Mouse (Mus musculus) layer of hippocampus, adult 2 months (tissue): ENCODE data around the gene Snrnp35. TPM values are rescaled to one million over a fixed set of nuclear protein-coding genes. Genes with fewer than 3 reads are reported as not detected.
A peak's percentile ranks its signal among the peaks of the same experiment; 100 is the strongest.
"Not testable (repeated sequence)": the region's sequence is repeated elsewhere in the genome, so short reads cannot be mapped to it uniquely, and the experiment has no call there.

Experiments used
- DNase-seq, 2 experiments: peaks; one replicate each; pipeline ENCODE4 v3.0.0; 2022; ENCODE audit warnings: low spot score in 2 of 2
- H3K27ac ChIP-seq: fragments of 200-600 bp; 2 replicates; pipeline ENCODE4 v1.8.1; 2022
- H3K4me3 ChIP-seq: fragments of 200-600 bp; 2 replicates; pipeline ENCODE4 v1.8.1; 2022; ENCODE audit warnings: mild to moderate bottlenecking
- CTCF ChIP-seq: fragments of 200-600 bp; conservative IDR thresholded peaks from 2 replicates; pipeline ENCODE4 v1.8.1; 2022; ENCODE audit warnings: antibody characterized with exemption, mild to moderate bottlenecking, moderate library complexity
- total RNA-seq, 2 experiments: library from RNA; stranded (reverse); gene quantifications; 2 replicates each; pipeline ENCODE4 v1.2.3; 2021

Snrnp35 gene
- total RNA-seq, 2 experiments from 2014 or later, result 25.7 to 25.9 TPM

- Histone ChIP-seq H3K4me3 (no peak overlapping the region), H3K27ac (peak overlapping the region; percentile 77)
- TF ChIP-seq CTCF, result no peak
- no peak for DNase-seq
These were observed 32.9 kb upstream of the Snrnp35 start for GRCm38 (mm10) chr5:124450051-124450450.

DNA sequence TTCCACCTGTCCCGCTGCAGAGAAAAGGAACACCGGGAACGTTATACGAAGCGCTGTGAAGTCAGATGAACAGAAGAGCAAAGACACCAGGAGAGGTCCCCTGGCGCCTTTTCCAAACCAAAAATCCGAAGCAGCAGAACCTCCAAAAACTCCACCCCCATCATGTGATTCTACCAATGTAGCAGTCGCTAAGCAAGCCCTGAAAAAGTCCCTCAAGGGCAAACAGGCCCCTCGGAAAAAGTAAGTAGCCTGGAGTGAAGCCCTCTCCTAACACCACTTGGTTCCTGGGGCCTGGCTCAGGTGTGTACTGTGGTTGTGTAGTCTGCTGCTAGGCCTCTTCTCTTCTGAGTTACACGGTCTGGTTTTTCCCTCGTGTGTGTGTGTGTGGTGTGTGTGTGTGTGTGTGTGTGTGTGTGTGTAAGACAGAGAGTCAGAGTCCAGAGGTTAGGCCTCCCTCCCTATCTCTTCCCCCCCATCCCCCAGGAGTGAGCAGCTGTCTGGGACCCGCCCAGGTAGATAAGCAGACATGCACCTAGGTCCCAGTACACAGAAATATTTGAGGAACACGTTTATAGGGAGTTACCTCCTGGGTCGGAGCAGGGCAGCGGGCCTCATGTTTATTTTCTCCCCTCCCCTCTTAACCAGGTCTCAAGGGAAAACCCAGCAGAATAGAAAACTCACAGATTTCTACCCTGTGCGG lies 32.1 kb upstream of the Snrnp35 start:
- no peak for TF ChIP-seq CTCF
- Histone ChIP-seq H3K27ac (peak overlapping the region; percentile 97), H3K4me3 (no peak overlapping the region)
- DNase-seq, result no peak

GRCm38 (mm10) chr5:124452494-124453228 lies 30.3 kb upstream of the Snrnp35 start:
- H3K4me3 ChIP-seq, result peak overlapping the region; percentile 27; the same call in 1 of the 2 replicates
- peak in 1 of 2 experiments; percentile 57 for DNase-seq
- H3K27ac ChIP-seq, result peak overlapping the region; percentile 97
- TF ChIP-seq CTCF, result no peak

DNA sequence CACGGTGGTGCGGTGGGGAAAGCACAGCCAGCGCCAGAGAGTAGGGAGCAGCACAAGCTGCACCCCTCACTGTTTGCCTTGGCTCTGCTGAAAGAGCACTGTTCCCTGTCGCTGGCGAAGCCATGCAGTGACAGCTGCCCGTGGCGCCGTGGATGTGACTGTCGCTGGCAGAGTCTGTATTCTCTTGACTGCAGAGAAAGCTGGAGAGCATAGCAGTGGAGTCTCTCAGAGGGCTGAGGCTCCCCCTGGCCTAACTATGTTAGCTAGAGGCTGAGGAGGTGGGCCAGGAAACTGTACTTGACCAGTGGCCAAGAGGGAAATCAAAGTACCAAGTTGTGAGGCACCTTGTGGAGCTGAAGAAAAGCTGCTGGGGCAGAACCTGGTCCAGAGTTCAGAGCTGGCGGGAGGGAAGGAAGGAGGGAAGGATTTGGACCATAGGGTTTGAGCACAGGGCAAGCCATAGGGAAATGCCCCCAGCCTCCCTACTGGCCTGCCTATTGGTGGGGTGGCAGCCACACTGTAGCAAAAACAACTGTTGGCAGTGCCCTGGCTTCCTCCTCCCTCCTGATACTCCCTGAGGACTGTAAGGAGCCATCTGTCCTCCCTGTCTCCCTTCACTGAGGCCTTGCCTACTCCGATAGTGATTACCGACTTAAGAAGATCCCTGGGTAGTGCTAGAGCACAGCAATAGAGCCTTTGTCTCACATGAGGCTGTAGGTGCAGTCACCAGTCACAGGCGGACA lies 29.4 kb upstream of the Snrnp35 start:
- no peak for TF ChIP-seq CTCF
- Histone ChIP-seq H3K4me3 (peak overlapping the region; percentile 27), H3K27ac (peak overlapping the region; percentile 97)
- DNase-seq, result peak; percentile 82 to 85

- Histone ChIP-seq H3K4me3 (no peak overlapping the region), H3K27ac (peak overlapping the region; percentile 97)
- no peak for TF ChIP-seq CTCF
These were observed 28.9 kb upstream of the Snrnp35 start for GRCm38 (mm10) chr5:124454082-124454419.

GRCm38 (mm10) chr5:124456762-124457161 lies 26.2 kb upstream of the Snrnp35 start:
- TF ChIP-seq CTCF, result no peak
- Histone ChIP-seq H3K4me3 (peak overlapping the region; percentile 9; the same call in 1 of the 2 replicates), H3K27ac (peak overlapping the region; percentile 86)
- DNase-seq, result peak in 1 of 2 experiments; percentile 62

More at GRCm38 (mm10) chr5:124454082-124454419, 28.9 kb upstream of the Snrnp35 start:
- DNase-seq, result no peak

- not testable (repeated sequence) for H3K4me3 ChIP-seq, DNase-seq
- peak overlapping the region; percentile 19; the same call in 1 of the 2 replicates for H3K27ac ChIP-seq
These were observed 22.0 kb upstream of the Snrnp35 start for GRCm38 (mm10) chr5:124460922-124461321.

DNA sequence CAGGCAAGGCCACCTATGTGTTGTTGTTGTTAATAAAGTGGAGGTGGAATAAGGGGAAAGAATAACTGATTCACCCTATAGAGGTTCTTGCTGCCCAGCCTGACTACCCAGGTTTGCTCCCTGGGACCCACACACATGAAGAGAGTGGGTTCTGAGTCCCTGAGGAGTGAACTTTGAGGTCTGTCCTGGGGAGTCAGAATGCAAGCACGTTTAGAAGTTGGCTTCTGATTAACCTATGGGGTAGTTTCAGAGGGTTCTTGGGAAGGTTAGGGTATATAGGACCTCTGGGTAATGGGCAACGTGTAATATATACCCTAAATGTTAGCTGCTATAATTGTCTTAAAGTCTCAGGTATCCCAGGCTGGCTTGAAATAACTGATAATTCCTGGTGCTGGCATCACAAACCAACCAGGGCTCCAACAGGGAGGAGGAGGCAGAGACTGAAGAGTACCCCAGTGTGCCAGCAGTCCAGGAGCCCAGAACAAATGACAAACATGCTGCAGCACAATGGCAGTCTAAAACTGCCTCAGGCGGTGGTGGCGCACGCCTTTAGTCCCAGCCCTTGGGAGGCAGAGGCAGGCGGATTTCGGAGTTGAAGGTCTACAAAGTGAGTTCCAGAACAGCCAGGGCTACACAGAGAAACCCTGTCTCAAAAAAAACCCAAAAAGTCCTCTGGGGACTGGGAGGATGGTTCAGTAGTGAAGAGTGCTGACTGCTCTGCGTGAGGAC lies 20.5 kb upstream of the Snrnp35 start:
- DNase-seq, result no peak
- TF ChIP-seq CTCF, result no peak
- no peak overlapping the region for H3K4me3 ChIP-seq
- H3K27ac ChIP-seq, result no peak overlapping the region; the same call in 1 of the 2 replicates

DNA sequence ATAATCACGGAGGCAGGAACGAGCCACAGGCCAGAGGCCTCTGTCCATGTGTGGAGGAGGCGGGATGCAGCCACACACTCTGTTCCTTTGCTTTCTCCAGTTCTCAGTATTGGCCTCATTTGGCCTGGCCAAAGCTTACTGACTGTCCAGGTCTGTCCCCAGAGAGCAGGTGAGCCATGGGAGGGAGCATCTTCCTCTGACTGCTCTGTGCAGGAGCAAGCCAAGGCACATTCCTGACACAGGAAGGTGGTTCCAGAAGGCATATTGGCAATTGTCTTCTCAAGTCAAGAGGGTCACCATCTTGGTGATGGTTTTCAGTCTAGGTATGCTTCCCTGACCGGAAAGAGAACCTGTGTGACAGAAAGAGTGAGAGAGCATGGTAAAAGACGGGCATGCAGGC lies 19.5 kb upstream of the Snrnp35 start:
- no peak overlapping the region for H3K27ac ChIP-seq
- no peak for TF ChIP-seq CTCF
- H3K4me3 ChIP-seq, result no peak overlapping the region
- no peak for DNase-seq

GRCm38 (mm10) chr5:124464905-124465304 lies 18.0 kb upstream of the Snrnp35 start:
- Histone ChIP-seq H3K27ac (no peak overlapping the region), H3K4me3 (no peak overlapping the region)
- no peak for DNase-seq
- TF ChIP-seq CTCF, result no peak

- no peak for TF ChIP-seq CTCF
- peak overlapping the region; percentile 14; the same call in 1 of the 2 replicates for H3K27ac ChIP-seq
- DNase-seq, result no peak
- H3K4me3 ChIP-seq, result no peak overlapping the region
These were observed 15.2 kb upstream of the Snrnp35 start for GRCm38 (mm10) chr5:124467766-124468165.

- TF ChIP-seq CTCF, result no peak
- no peak overlapping the region for H3K4me3 ChIP-seq
- no peak for DNase-seq
- H3K27ac ChIP-seq, result peak overlapping the region; percentile 14; the same call in 1 of the 2 replicates
These were observed 14.6 kb upstream of the Snrnp35 start for GRCm38 (mm10) chr5:124468365-124468764.
